Mouse (Mus musculus): ENCODE results near the gene Gm3633. TPM values are rescaled to one million over a fixed set of nuclear protein-coding genes. Genes with fewer than 3 reads are reported as not detected.
"Not testable (repeated sequence)": the region's sequence is repeated elsewhere in the genome, so short reads cannot be mapped to it uniquely, and the experiment has no call there.

The Gm3633 gene
- not detected in 2 replicates for polyA plus RNA-seq (2012; ENCODE audit: insufficient read depth, insufficient read length, missing spikeins)

DNA sequence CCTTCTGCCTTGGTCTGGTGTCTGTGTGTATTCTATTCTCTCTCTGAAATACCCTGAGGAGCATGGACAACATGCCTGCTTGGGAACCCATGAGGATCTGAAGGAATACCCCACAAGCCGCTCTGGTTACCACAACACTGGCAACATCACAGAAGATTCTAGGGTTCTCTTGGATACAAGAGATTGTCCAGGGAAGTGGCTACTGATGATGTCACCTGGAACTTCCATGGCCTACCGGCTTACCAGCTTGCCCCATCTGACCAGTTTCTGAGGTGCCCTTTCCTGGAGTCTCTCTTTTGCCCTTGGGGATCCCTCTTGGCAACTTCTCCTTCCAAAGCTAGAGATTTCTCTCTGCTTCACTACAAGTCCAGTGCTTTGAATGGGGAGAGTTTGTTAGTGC lies at the start of gene Gm3633:
TSS of gene Gm3633 (minus strand) at position 101 of the 400 bp plus-strand sequence.
- H3K27ac ChIP-seq (replicated peaks; ENCODE audit: low read depth, low read length); H3K4me1 ChIP-seq (ENCODE audit: control insufficient read depth, insufficient read depth, insufficient read length, low read length); H3K4me3 ChIP-seq (ENCODE audit: insufficient read depth, low read depth, low read length): not testable (repeated sequence)

- H3K27ac ChIP-seq (replicated peaks; ENCODE audit: low read depth, low read length); H3K4me1 ChIP-seq (ENCODE audit: control insufficient read depth, insufficient read depth, insufficient read length, low read length); H3K4me3 ChIP-seq (ENCODE audit: insufficient read depth, low read depth, low read length): not testable (repeated sequence)
Measured at GRCm38 (mm10) chr14:42655638-42656037, 13.9 kb upstream of the Gm3633 start, which contains the start of gene Gm10378. TSS of gene Gm10378 (plus strand) at chr14:42655938.

GRCm38 (mm10) chr14:42599782-42600181 lies 41.9 kb downstream of the Gm3633 start, which contains the start of gene Gm17124:
TSS of gene Gm17124 (minus strand) at chr14:42599882.
- H3K4me1 ChIP-seq (ENCODE audit: control insufficient read depth, insufficient read depth, insufficient read length, low read length); H3K4me3 ChIP-seq (ENCODE audit: insufficient read depth, low read depth, low read length); H3K27ac ChIP-seq (replicated peaks; ENCODE audit: low read depth, low read length): not testable (repeated sequence)

Other genes with a start within 250 kb of the Gm3633 start
- not detected in 2 replicates for gene Gm8005, start 202.2 kb downstream of the Gm3633 start, polyA plus RNA-seq (2012; ENCODE audit: insufficient read depth, insufficient read length, missing spikeins)
- not detected in 2 replicates for gene Gm8011, start 178.0 kb downstream of the Gm3633 start, polyA plus RNA-seq (2012; ENCODE audit: insufficient read depth, insufficient read length, missing spikeins)
- not detected in 2 replicates for gene Gm8020, start 139.6 kb downstream of the Gm3633 start, polyA plus RNA-seq (2012; ENCODE audit: insufficient read depth, insufficient read length, missing spikeins)
- gene Gm8024, start 117.6 kb downstream of the Gm3633 start, polyA plus RNA-seq (2012; ENCODE audit: insufficient read depth, insufficient read length, missing spikeins) = not detected in 2 replicates
- gene Gm17124, start 42.0 kb downstream of the Gm3633 start, polyA plus RNA-seq (2012; ENCODE audit: insufficient read depth, insufficient read length, missing spikeins) = not detected in 2 replicates
- gene Gm10378, start 14.0 kb upstream of the Gm3633 start, polyA plus RNA-seq (2012; ENCODE audit: insufficient read depth, insufficient read length, missing spikeins) = not detected in 2 replicates
- gene Gm3015, start 126.9 kb upstream of the Gm3633 start, polyA plus RNA-seq (2012; ENCODE audit: insufficient read depth, insufficient read length, missing spikeins) = not detected in 2 replicates
- gene Gm10377, start 156.1 kb upstream of the Gm3633 start, polyA plus RNA-seq (2012; ENCODE audit: insufficient read depth, insufficient read length, missing spikeins) = not detected in 2 replicates
- gene Gm21977, start 211.6 kb upstream of the Gm3633 start, polyA plus RNA-seq (2012; ENCODE audit: insufficient read depth, insufficient read length, missing spikeins) = not detected in 2 replicates

Measured in brown adipose tissue, adult 24 weeks (tissue).